Mouse (Mus musculus) heart, embryonic 14.5 days (tissue): ENCODE measurements around the gene Unc13d. TPM values are rescaled to one million over a fixed set of nuclear protein-coding genes. Genes with fewer than 3 reads are reported as not detected.

Experiments
- ATAC-seq: fragments of 200-750 bp; cut with Nextera tagmentation; 2 replicates; pipeline ENCODE4 v1.8.0; 2017; ENCODE audit warnings: low read depth, moderate TSS enrichment; ENCODE audit not compliant: insufficient number of reproducible peaks, insufficient read depth, low FRiP score
- H3K27ac ChIP-seq, 2 experiments: fragments of 200-500 bp in 1 of 2; fragments of 300-500 bp in 1 of 2; sonication (generic) in 1 of 2; replicated peaks in 1 of 2; 2 replicates each; pipeline ENCODE4 v1.5.1; 2012 to 2014; ENCODE audit warnings: low read depth in 2 of 2, low read length in 2 of 2, control low read depth in 1 of 2, mild to moderate bottlenecking in 1 of 2, mixed read lengths in 1 of 2; ENCODE audit not compliant: control insufficient read depth in 1 of 2, insufficient read depth in 1 of 2
- H3K27me3 ChIP-seq: fragments of 300-500 bp; sonication (generic); 2 replicates; pipeline ENCODE4 v1.6.1; 2014; ENCODE audit warnings: mild to moderate bottlenecking, low read length, control low read depth; ENCODE audit not compliant: control insufficient read depth, insufficient read depth
- H3K36me3 ChIP-seq: fragments of 300-500 bp; sonication (generic); 2 replicates; pipeline ENCODE4 v1.6.1; 2014; ENCODE audit warnings: mild to moderate bottlenecking, control low read depth, low read length, mixed read lengths; ENCODE audit not compliant: control insufficient read depth, insufficient read depth
- H3K4me1 ChIP-seq, 2 experiments: fragments of 200-500 bp in 1 of 2; fragments of 300-500 bp in 1 of 2; sonication (generic) in 1 of 2; 2 replicates each; pipeline ENCODE4 v1.6.1; 2012 to 2014; ENCODE audit warnings: low read length in 2 of 2, control low read depth in 1 of 2, mixed read lengths in 1 of 2; ENCODE audit not compliant: control insufficient read depth in 2 of 2, insufficient read depth in 2 of 2
- H3K4me2 ChIP-seq: fragments of 300-500 bp; sonication (generic); 2 replicates; pipeline ENCODE4 v1.6.1; 2014; ENCODE audit warnings: mild to moderate bottlenecking, low read length
- H3K4me3 ChIP-seq, 2 experiments: fragments of 200-500 bp in 1 of 2; fragments of 300-500 bp in 1 of 2; sonication (generic) in 1 of 2; 2 replicates each; pipeline ENCODE4 v1.5.1; 2012 to 2014; ENCODE audit warnings: low read length in 2 of 2, mild to moderate bottlenecking in 2 of 2, control low read depth in 1 of 2, low read depth in 1 of 2, moderate library complexity in 1 of 2; ENCODE audit not compliant: control insufficient read depth in 1 of 2, insufficient read depth in 1 of 2
- H3K9ac ChIP-seq: fragments of 300-500 bp; sonication (generic); 2 replicates; pipeline ENCODE4 v1.6.1; 2014; ENCODE audit warnings: mild to moderate bottlenecking, low read length
- H3K9me3 ChIP-seq: fragments of 300-500 bp; sonication (generic); 2 replicates; pipeline ENCODE4 v1.6.1; 2016; ENCODE audit warnings: low read length, control low read depth; ENCODE audit not compliant: control insufficient read depth
- WGBS: fragments of 180-500 bp; shearing (Covaris S2); extraction: QIAGEN DNeasy Blood & Tissue Kit; methylation state at CpG from one replicate; pipeline ENCODE4 v1.1.7; 2014; 5-methylcytosine and 5-hydroxymethylcytosine counted together
- polyA plus RNA-seq: library from polyadenylated mRNA; unstranded; fragments of >200 nt; fragmentation: Nextera tagmentation; extraction: Ambion mirVana; gene quantifications from 2 replicates; pipeline ENCODE4 v1.2.1, GENCODE M21; 2014

Gene Unc13d
- polyA plus RNA-seq, 1 experiment from 2014 or later: 0.69 TPM

GRCm38 (mm10) chr11:116076266-116076540 lies 1.6 kb downstream of the Unc13d start:
- Histone ChIP-seq H3K4me1 (peaks cover 18 to 37% of the 10 kb centered on the region in 2 experiments), H3K27me3 (no peaks in the 10 kb centered on the region), H3K9ac (no peak overlapping the region), H3K4me3 (no peak overlapping the region), H3K27ac (no peak overlapping the region), H3K36me3 (peaks cover 27% of the 10 kb centered on the region), H3K9me3 (no peaks in the 10 kb centered on the region), H3K4me2 (no peak overlapping the region)
- ATAC-seq: no peak
- 64% methylated on average over 7 of the region's 7 CpGs for WGBS

DNA sequence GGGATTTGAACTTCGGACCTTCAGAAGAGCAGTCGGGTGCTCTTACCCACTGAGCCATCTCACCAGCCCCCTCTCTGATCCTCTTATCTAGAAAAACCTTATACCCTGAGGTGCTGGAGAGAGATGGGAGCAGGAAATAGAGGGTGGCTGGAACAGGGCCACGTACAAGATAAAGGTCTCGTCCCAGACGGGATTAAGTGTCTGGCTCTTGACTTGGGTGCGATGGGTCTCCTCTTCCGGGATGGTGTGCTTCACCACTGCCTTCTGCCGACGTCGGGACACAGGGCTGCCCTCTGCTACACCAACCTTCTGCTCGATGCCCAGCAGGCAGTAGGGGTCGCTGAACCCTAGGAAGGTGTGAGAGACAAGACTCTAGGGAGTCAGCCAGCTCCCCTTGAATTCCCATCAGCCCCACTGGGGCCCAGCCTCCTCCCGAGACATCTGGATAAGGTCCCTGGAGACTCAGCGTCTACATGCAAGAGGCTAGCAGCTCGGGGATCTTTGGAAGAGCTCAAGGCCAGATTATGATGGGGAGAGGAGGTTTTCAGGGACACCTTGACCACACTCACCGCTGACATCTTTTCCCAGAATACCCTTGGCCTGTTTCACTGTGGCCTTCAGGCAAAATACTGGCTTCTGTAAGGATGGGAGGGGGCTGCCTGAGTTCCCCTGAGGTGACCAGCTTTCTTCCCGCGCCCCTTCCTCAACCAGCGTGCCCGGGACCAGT lies 2.1 kb downstream of the Unc13d start:
- H3K27me3 ChIP-seq: no peaks in the 10 kb centered on the region
- H3K4me1 ChIP-seq: peaks cover 18 to 37% of the 10 kb centered on the region in 2 experiments
- no peak overlapping the region for H3K4me3 ChIP-seq
- H3K9ac ChIP-seq: no peak overlapping the region
- no peaks in the 10 kb centered on the region for H3K9me3 ChIP-seq
- WGBS: 38% methylated on average over 20 of the region's 20 CpGs
- peaks cover 22% of the 10 kb centered on the region for H3K36me3 ChIP-seq
- ATAC-seq: no peak
- H3K27ac ChIP-seq: no peak overlapping the region
- H3K4me2 ChIP-seq: no peak overlapping the region

DNA sequence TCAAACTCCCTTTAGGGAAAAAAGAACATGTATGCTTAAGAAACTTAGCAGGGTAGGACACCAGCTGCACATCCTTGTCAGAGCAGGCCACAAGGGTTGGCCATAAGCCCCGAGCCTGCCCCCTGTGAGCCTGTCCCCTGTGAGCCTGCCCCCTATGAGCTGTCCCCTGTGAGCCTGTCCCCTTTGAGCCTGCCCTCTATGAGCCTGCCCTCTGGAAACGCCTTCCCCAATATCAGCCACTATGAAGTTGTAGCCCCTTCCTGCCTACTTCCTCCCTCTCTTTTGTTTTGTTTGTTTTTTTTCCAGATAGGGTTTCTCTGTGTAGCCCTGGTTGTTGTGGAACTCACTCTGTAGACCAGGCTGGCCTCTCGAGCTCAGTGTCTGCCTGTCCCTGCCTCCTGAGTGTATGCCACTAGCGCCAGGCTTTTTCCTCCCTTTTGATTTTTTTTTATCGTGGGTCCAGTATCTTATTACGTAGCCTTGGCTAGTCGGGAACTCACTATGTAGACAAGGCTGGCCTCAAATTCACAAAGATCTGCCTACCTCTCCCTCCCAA lies 3.2 kb downstream of the Unc13d start:
- Histone ChIP-seq H3K9me3 (no peaks in the 10 kb centered on the region), H3K4me3 (no peak overlapping the region), H3K9ac (no peak overlapping the region), H3K36me3 (peaks cover 10% of the 10 kb centered on the region), H3K27ac (no peak overlapping the region), H3K27me3 (no peaks in the 10 kb centered on the region), H3K4me1 (peaks cover 18 to 37% of the 10 kb centered on the region in 2 experiments), H3K4me2 (no peak overlapping the region)
- peak; percentile 18; the same call in 1 of the 2 replicates for ATAC-seq
- WGBS: 54% methylated on average over 7 of the region's 7 CpGs

DNA sequence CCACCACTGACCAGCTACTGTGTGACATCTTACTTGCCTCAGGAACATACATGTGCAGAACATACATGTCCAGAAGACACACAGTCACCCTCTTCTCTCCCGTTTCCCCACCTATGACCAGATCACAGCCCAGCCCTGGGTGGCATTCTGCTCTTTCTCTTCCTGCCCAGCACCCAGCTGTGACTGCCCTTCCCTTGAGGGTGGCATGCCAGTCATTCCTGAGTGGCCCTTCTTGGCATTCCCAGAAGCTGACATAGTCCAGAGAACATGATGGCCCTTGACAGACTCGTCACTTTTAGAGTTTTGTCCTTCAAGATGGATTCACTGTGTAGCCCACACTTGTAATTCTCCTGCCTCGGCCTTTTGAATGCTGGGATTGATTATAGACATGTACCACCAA lies 5.2 kb downstream of the Unc13d start:
- Histone ChIP-seq H3K4me2 (no peak overlapping the region), H3K27ac (no peak overlapping the region), H3K4me3 (no peak overlapping the region), H3K9me3 (no peaks in the 10 kb centered on the region), H3K27me3 (no peaks in the 10 kb centered on the region), H3K36me3 (no peaks in the 10 kb centered on the region), H3K4me1 (peaks cover 9 to 21% of the 10 kb centered on the region in 2 experiments), H3K9ac (no peak overlapping the region)
- 49% methylated on average over 3 of the region's 3 CpGs for WGBS
- no peak for ATAC-seq

GRCm38 (mm10) chr11:116071510-116071909 lies 6.3 kb downstream of the Unc13d start:
- no peak overlapping the region for H3K4me2 ChIP-seq
- peaks cover 3 to 12% of the 10 kb centered on the region in 2 experiments; a peak in 3 of 4 replicates for H3K4me1 ChIP-seq
- no peaks in the 10 kb centered on the region for H3K27me3 ChIP-seq
- H3K27ac ChIP-seq: no peak overlapping the region
- ATAC-seq: no peak
- H3K4me3 ChIP-seq: no peak overlapping the region
- no peaks in the 10 kb centered on the region for H3K36me3 ChIP-seq
- no peaks in the 10 kb centered on the region for H3K9me3 ChIP-seq
- WGBS: 58% methylated on average over 5 of the region's 5 CpGs
- no peak overlapping the region for H3K9ac ChIP-seq

DNA sequence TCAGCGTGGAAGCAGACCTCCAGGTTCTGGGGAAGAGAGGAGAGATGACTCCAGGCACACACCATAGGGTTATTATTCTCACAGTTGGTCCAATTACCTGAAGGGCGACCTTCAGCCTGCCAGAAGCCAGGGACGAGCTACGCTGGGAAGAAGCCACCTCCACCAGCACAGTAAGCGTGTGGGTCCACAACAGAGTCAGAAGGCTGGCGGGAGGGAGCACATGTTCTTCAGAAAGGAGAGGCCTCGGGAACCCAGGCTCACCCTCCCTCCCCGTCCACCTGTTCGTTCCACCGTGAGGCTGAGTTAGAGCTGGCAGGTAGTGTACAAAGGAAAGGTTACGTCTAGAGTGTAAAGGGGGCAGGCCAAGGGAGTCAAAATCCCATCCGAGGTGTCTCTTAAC lies 12.4 kb downstream of the Unc13d start:
- H3K4me3 ChIP-seq: no peak overlapping the region
- no peaks in the 10 kb centered on the region for H3K9me3 ChIP-seq
- 85% methylated on average over 12 of the region's 12 CpGs for WGBS
- H3K4me1 ChIP-seq: no peaks in the 10 kb centered on the region; a peak in 1 of 4 replicates
- no peak overlapping the region for H3K27ac ChIP-seq
- no peaks in the 10 kb centered on the region for H3K27me3 ChIP-seq
- H3K4me2 ChIP-seq: no peak overlapping the region
- H3K36me3 ChIP-seq: peaks cover 23% of the 10 kb centered on the region
- no peak overlapping the region for H3K9ac ChIP-seq
- ATAC-seq: no peak

GRCm38 (mm10) chr11:116064187-116064867 lies 13.4 kb downstream of the Unc13d start:
- H3K27me3 ChIP-seq: no peaks in the 10 kb centered on the region
- H3K9ac ChIP-seq: no peak overlapping the region
- ATAC-seq: no peak
- peaks cover 33% of the 10 kb centered on the region for H3K36me3 ChIP-seq
- no peak overlapping the region for H3K4me2 ChIP-seq
- no peak overlapping the region for H3K4me3 ChIP-seq
- no peaks in the 10 kb centered on the region for H3K9me3 ChIP-seq
- no peak overlapping the region for H3K27ac ChIP-seq
- H3K4me1 ChIP-seq: no peaks in the 10 kb centered on the region; a peak in 1 of 4 replicates
- WGBS: 57% methylated on average over 23 of the region's 23 CpGs
